Mouse (Mus musculus) intestine, embryonic 14.5 days (tissue): ENCODE results near the gene Reg2. TPM values are rescaled to one million over a fixed set of nuclear protein-coding genes. Genes with fewer than 3 reads are reported as not detected.
"Not testable (repeated sequence)": the region's sequence is repeated elsewhere in the genome, so short reads cannot be mapped to it uniquely, and the experiment has no call there.

Source experiments
- ATAC-seq: fragments of 200-750 bp; cut with Nextera tagmentation; replicated peaks from 2 replicates; pipeline ENCODE4 v1.8.0; 2017; ENCODE audit warnings: low read depth, moderate number of reproducible peaks, moderate TSS enrichment, moderate library complexity; ENCODE audit not compliant: low FRiP score, low TSS enrichment
- DNase-seq: peaks from one replicate; pipeline ENCODE4 v3.0.0-alpha.2; 2018; ENCODE audit warnings: low spot score
- H3K27ac ChIP-seq: fragments of 300-500 bp; sonication (generic); 2 replicates; pipeline ENCODE4 v1.5.1; 2014; ENCODE audit warnings: low read depth, mild to moderate bottlenecking, control low read depth
- H3K27me3 ChIP-seq: fragments of 300-500 bp; sonication (generic); replicated peaks from 2 replicates; pipeline ENCODE4 v1.6.1; 2014; ENCODE audit warnings: low read length, control low read depth; ENCODE audit not compliant: control insufficient read depth, insufficient read depth
- H3K36me3 ChIP-seq: fragments of 300-500 bp; sonication (generic); 2 replicates; pipeline ENCODE4 v1.6.1; 2014; ENCODE audit warnings: low read length, control low read depth; ENCODE audit not compliant: control insufficient read depth, insufficient read depth
- H3K4me1 ChIP-seq: fragments of 300-500 bp; sonication (generic); replicated peaks from 2 replicates; pipeline ENCODE4 v1.6.1; 2014; ENCODE audit warnings: low read length, control low read depth, mixed read lengths; ENCODE audit not compliant: control insufficient read depth, insufficient read depth
- H3K4me2 ChIP-seq: fragments of 300-500 bp; sonication (generic); 2 replicates; pipeline ENCODE4 v1.6.1; 2014; ENCODE audit warnings: low read length
- H3K4me3 ChIP-seq: fragments of 300-500 bp; sonication (generic); 2 replicates; pipeline ENCODE4 v1.5.1; 2014; ENCODE audit warnings: low read depth, low read length, control low read depth, mixed read lengths
- H3K9ac ChIP-seq: fragments of 300-500 bp; sonication (generic); 2 replicates; pipeline ENCODE4 v1.6.1; 2014; ENCODE audit warnings: mild to moderate bottlenecking, low read length
- H3K9me3 ChIP-seq: fragments of 300-500 bp; sonication (generic); 2 replicates; pipeline ENCODE4 v1.6.1; 2016; ENCODE audit warnings: low read length, control low read depth; ENCODE audit not compliant: control insufficient read depth
- WGBS: fragments of 180-500 bp; shearing (Covaris S2); extraction: QIAGEN DNeasy Blood & Tissue Kit; methylation state at CpG from one replicate; pipeline ENCODE4 v1.1.7; 2014; 5-methylcytosine and 5-hydroxymethylcytosine counted together
- polyA plus RNA-seq: library from polyadenylated mRNA; unstranded; fragments of >200 nt; fragmentation: Nextera tagmentation; extraction: Ambion mirVana; gene quantifications from 2 replicates; pipeline ENCODE4 v1.2.1, GENCODE M21; 2014

The Reg2 gene
- polyA plus RNA-seq, result not detected in 2 replicates

GRCm38 (mm10) chr6:78395323-78395722 lies at the start of gene Reg2:
Gene Reg2 (plus strand): TSS chr6:78395623.
- H3K9ac ChIP-seq, ATAC-seq, H3K4me1 ChIP-seq, H3K36me3 ChIP-seq, DNase-seq, H3K4me3 ChIP-seq, H3K27ac ChIP-seq, H3K9me3 ChIP-seq, H3K27me3 ChIP-seq, H3K4me2 ChIP-seq: not testable (repeated sequence)
- 93% methylated on average over 4 of the region's 17 CpGs for WGBS

GRCm38 (mm10) chr6:78361971-78362563 lies 33.4 kb upstream of the Reg2 start:
- Histone ChIP-seq H3K9me3 (no peaks in the 10 kb centered on the region), H3K27me3 (no peaks in the 10 kb centered on the region), H3K4me2 (no peak overlapping the region), H3K9ac (no peak overlapping the region), H3K27ac (no peak overlapping the region), H3K4me3 (no peak overlapping the region), H3K4me1 (no peaks in the 10 kb centered on the region), H3K36me3 (no peaks in the 10 kb centered on the region)
- ATAC-seq, result no peak
- WGBS, result 58% methylated on average over 2 of the region's 2 CpGs
- DNase-seq, result no peak

- ATAC-seq (no peak), DNase-seq (no peak)
- no peaks in the 10 kb centered on the region for H3K4me1 ChIP-seq
- WGBS, result 81% methylated on average over 2 of the region's 2 CpGs
- H3K27ac ChIP-seq, result no peak within 1 kb of the TSS
- H3K9ac ChIP-seq, result no peak within 1 kb of the TSS
- H3K4me2 ChIP-seq, result no peak within 1 kb of the TSS
- H3K36me3 ChIP-seq, result no peaks in the 10 kb centered on the region
- H3K9me3 ChIP-seq, result no peaks in the 10 kb centered on the region
- no peak within 1 kb of the TSS for H3K4me3 ChIP-seq
- no peaks in the 10 kb centered on the region for H3K27me3 ChIP-seq
Measured at GRCm38 (mm10) chr6:78370357-78370756, 25.1 kb upstream of the Reg2 start, which contains the start of gene Reg3b. Gene Reg3b (plus strand): TSS chr6:78370657.

GRCm38 (mm10) chr6:78378765-78379164 lies 16.7 kb upstream of the Reg2 start, which contains the start of gene Reg3d:
Gene Reg3d (minus strand): TSS chr6:78378865.
- Histone ChIP-seq H3K27me3 (no peaks in the 10 kb centered on the region), H3K36me3 (no peaks in the 10 kb centered on the region), H3K9ac (no peak within 1 kb of the TSS), H3K4me3 (no peak within 1 kb of the TSS), H3K4me2 (no peak within 1 kb of the TSS), H3K4me1 (no peaks in the 10 kb centered on the region), H3K9me3 (no peaks in the 10 kb centered on the region), H3K27ac (no peak within 1 kb of the TSS)
- WGBS, result 72% methylated on average over 2 of the region's 2 CpGs
- no peak for DNase-seq
- no peak for ATAC-seq

GRCm38 (mm10) chr6:78380409-78380808 lies 15.0 kb upstream of the Reg2 start, which contains the start of gene Reg3a:
Gene Reg3a (plus strand): TSS chr6:78380709.
- ATAC-seq, result no peak

GRCm38 (mm10) chr6:78385609-78386008 lies 9.8 kb upstream of the Reg2 start:
- DNase-seq, result no peak
- H3K4me3 ChIP-seq, result no peak overlapping the region
- no peak overlapping the region for H3K9ac ChIP-seq
- WGBS, result 83% methylated on average over 3 of the region's 3 CpGs
- ATAC-seq, result no peak
- no peaks in the 10 kb centered on the region for H3K4me1 ChIP-seq
- H3K27ac ChIP-seq, result no peak overlapping the region
- no peaks in the 10 kb centered on the region for H3K36me3 ChIP-seq
- H3K4me2 ChIP-seq, result no peak overlapping the region
- no peaks in the 10 kb centered on the region for H3K27me3 ChIP-seq
- H3K9me3 ChIP-seq, result no peaks in the 10 kb centered on the region

More at GRCm38 (mm10) chr6:78380409-78380808, 15.0 kb upstream of the Reg2 start, which contains the start of gene Reg3a:
- Histone ChIP-seq H3K4me2 (no peak within 1 kb of the TSS), H3K36me3 (no peaks in the 10 kb centered on the region), H3K27me3 (no peaks in the 10 kb centered on the region), H3K9ac (no peak within 1 kb of the TSS), H3K27ac (no peak within 1 kb of the TSS), H3K4me1 (no peaks in the 10 kb centered on the region), H3K4me3 (no peak within 1 kb of the TSS), H3K9me3 (no peaks in the 10 kb centered on the region)
- DNase-seq, result no peak

- H3K9ac ChIP-seq, H3K4me3 ChIP-seq, H3K36me3 ChIP-seq, H3K27me3 ChIP-seq, H3K4me1 ChIP-seq, DNase-seq, ATAC-seq, H3K4me2 ChIP-seq, H3K27ac ChIP-seq, H3K9me3 ChIP-seq: not testable (repeated sequence)
Measured at GRCm38 (mm10) chr6:78422411-78422810, 27.0 kb downstream of the Reg2 start, which contains the start of gene Reg1. Gene Reg1 (plus strand): TSS chr6:78422711.

GRCm38 (mm10) chr6:78425497-78425896 lies 30.1 kb downstream of the Reg2 start:
- H3K27me3 ChIP-seq, result no peaks in the 10 kb centered on the region
- no peak overlapping the region for H3K27ac ChIP-seq
- H3K4me1 ChIP-seq, result no peaks in the 10 kb centered on the region
- WGBS, result 64% methylated on average over 3 of the region's 3 CpGs
- H3K4me3 ChIP-seq, result no peak overlapping the region
- DNase-seq (no peak), ATAC-seq (no peak)
- H3K36me3 ChIP-seq, result no peaks in the 10 kb centered on the region
- H3K4me2 ChIP-seq, result no peak overlapping the region
- H3K9me3 ChIP-seq, result no peaks in the 10 kb centered on the region
- no peak overlapping the region for H3K9ac ChIP-seq

- ATAC-seq, result no peak
- Histone ChIP-seq H3K9ac (no peak overlapping the region), H3K4me3 (no peak overlapping the region), H3K4me1 (no peaks in the 10 kb centered on the region), H3K36me3 (no peaks in the 10 kb centered on the region), H3K4me2 (no peak overlapping the region), H3K27ac (no peak overlapping the region), H3K9me3 (no peaks in the 10 kb centered on the region), H3K27me3 (no peaks in the 10 kb centered on the region)
- 41% methylated on average over 1 of the region's 1 CpGs for WGBS
- DNase-seq, result no peak
Measured at GRCm38 (mm10) chr6:78447202-78447601, 51.8 kb downstream of the Reg2 start.
